Mouse (Mus musculus): ENCODE data around the gene Rnaseh2c. TPM values are rescaled to one million over a fixed set of nuclear protein-coding genes. Genes with fewer than 3 reads are reported as not detected.

Gene Rnaseh2c
- polyA plus RNA-seq, 1 experiment from 2014 or later: 162 TPM

GRCm38 (mm10) chr19:5567180-5567533 is 34.5 kb upstream of the Rnaseh2c start:
- Histone ChIP-seq H3K9ac (peak overlapping the region; percentile 76), H3K4me2 (peak overlapping the region; percentile 91), H3K9me3 (no peaks in the 10 kb centered on the region), H3K27ac (peak overlapping the region; percentile 85; the same call in 1 of the 2 replicates), H3K4me1 (peaks cover 20% of the 10 kb centered on the region), H3K36me3 (replicated peaks) (no peaks in the 10 kb centered on the region), H3K27me3 (peaks cover 65% of the 10 kb centered on the region), H3K4me3 (replicated peaks) (peak overlapping the region; percentile 68)
- WGBS: 3% methylated on average over 26 of the region's 26 CpGs
- ATAC-seq (ENCODE audit: low FRiP score): 0 out of 2 replicates have a peak, but pooled peaks have one; percentile 2

GRCm38 (mm10) chr19:5567534-5568469 is 33.9 kb upstream of the Rnaseh2c start, which contains the start of gene Ap5b1:
TSS of gene Ap5b1 (plus strand) at chr19:5568025.
- ATAC-seq (ENCODE audit: low FRiP score): peak; percentile 90
- peaks cover 59% of the 10 kb centered on the region for H3K27me3 ChIP-seq
- no peaks in the 10 kb centered on the region for H3K36me3 ChIP-seq (replicated peaks)
- H3K9me3 ChIP-seq: no peaks in the 10 kb centered on the region
- WGBS: under 1% methylated on average over 91 of the region's 102 CpGs
- H3K4me1 ChIP-seq: peaks cover 20% of the 10 kb centered on the region
- peak within 1 kb of the TSS; percentile 68 for H3K4me3 ChIP-seq (replicated peaks)
- peak within 1 kb of the TSS; percentile 76 for H3K9ac ChIP-seq
- peak within 1 kb of the TSS; percentile 85 for H3K27ac ChIP-seq
- H3K4me2 ChIP-seq: peak within 1 kb of the TSS; percentile 91

- H3K27ac ChIP-seq: 0 out of 2 replicates have a peak overlapping the region, but pooled peaks have one; percentile 85
- H3K27me3 ChIP-seq: peaks cover 51% of the 10 kb centered on the region
- ATAC-seq (ENCODE audit: low FRiP score): no peak; the same call in 1 of the 2 replicates
- peak overlapping the region; percentile 68 for H3K4me3 ChIP-seq (replicated peaks)
- H3K9me3 ChIP-seq: no peaks in the 10 kb centered on the region
- WGBS: 8% methylated on average over 27 of the region's 27 CpGs
- no peaks in the 10 kb centered on the region for H3K36me3 ChIP-seq (replicated peaks)
- peaks cover 20% of the 10 kb centered on the region for H3K4me1 ChIP-seq
- H3K9ac ChIP-seq: peak overlapping the region; percentile 76
- H3K4me2 ChIP-seq: peak overlapping the region; percentile 91
Measured at GRCm38 (mm10) chr19:5568470-5569140, 33.1 kb upstream of the Rnaseh2c start.

GRCm38 (mm10) chr19:5569521-5569920 is 32.2 kb upstream of the Rnaseh2c start:
- peaks cover 42% of the 10 kb centered on the region for H3K27me3 ChIP-seq
- no peak for ATAC-seq (ENCODE audit: low FRiP score)
- H3K36me3 ChIP-seq (replicated peaks): no peaks in the 10 kb centered on the region
- 91% methylated on average over 10 of the region's 10 CpGs for WGBS
- H3K4me1 ChIP-seq: peaks cover 20% of the 10 kb centered on the region
- H3K9ac ChIP-seq: no peak overlapping the region
- 0 out of 2 replicates have a peak overlapping the region, but pooled peaks have one; percentile 91 for H3K4me2 ChIP-seq
- H3K27ac ChIP-seq: no peak overlapping the region
- no peak overlapping the region for H3K4me3 ChIP-seq (replicated peaks)
- H3K9me3 ChIP-seq: no peaks in the 10 kb centered on the region

- H3K36me3 ChIP-seq (replicated peaks): no peaks in the 10 kb centered on the region
- no peak for ATAC-seq (ENCODE audit: low FRiP score)
- no peak overlapping the region for H3K27ac ChIP-seq
- H3K4me2 ChIP-seq: no peak overlapping the region
- peaks cover 20% of the 10 kb centered on the region for H3K4me1 ChIP-seq
- 89% methylated on average over 32 of the region's 32 CpGs for WGBS
- H3K9me3 ChIP-seq: no peaks in the 10 kb centered on the region
- H3K4me3 ChIP-seq (replicated peaks): no peak overlapping the region
- H3K27me3 ChIP-seq: peaks cover 32% of the 10 kb centered on the region
- no peak overlapping the region for H3K9ac ChIP-seq
Measured at GRCm38 (mm10) chr19:5570353-5571246, 31.1 kb upstream of the Rnaseh2c start.

GRCm38 (mm10) chr19:5571831-5572230 is 29.8 kb upstream of the Rnaseh2c start:
- Histone ChIP-seq H3K27me3 (peaks cover 20% of the 10 kb centered on the region), H3K4me3 (replicated peaks) (no peak overlapping the region), H3K4me1 (peaks cover 18% of the 10 kb centered on the region), H3K9me3 (no peaks in the 10 kb centered on the region), H3K9ac (no peak overlapping the region), H3K36me3 (replicated peaks) (no peaks in the 10 kb centered on the region), H3K4me2 (no peak overlapping the region), H3K27ac (no peak overlapping the region)
- whole genome bisulfite sequencing: 80% methylated on average over 5 of the region's 5 CpGs
- no peak for ATAC-seq (ENCODE audit: low FRiP score)

GRCm38 (mm10) chr19:5572331-5573125 is 29.1 kb upstream of the Rnaseh2c start:
- H3K27me3 ChIP-seq: peaks cover 16% of the 10 kb centered on the region; the same call in 1 of the 2 replicates
- peaks cover 12% of the 10 kb centered on the region for H3K4me1 ChIP-seq
- no peaks in the 10 kb centered on the region for H3K36me3 ChIP-seq (replicated peaks)
- H3K9me3 ChIP-seq: no peaks in the 10 kb centered on the region
- H3K27ac ChIP-seq: no peak overlapping the region
- 87% methylated on average over 19 of the region's 19 CpGs for WGBS
- no peak for ATAC-seq (ENCODE audit: low FRiP score)
- H3K4me2 ChIP-seq: no peak overlapping the region
- no peak overlapping the region for H3K4me3 ChIP-seq (replicated peaks)
- H3K9ac ChIP-seq: no peak overlapping the region

GRCm38 (mm10) chr19:5575336-5575735 is 26.3 kb upstream of the Rnaseh2c start:
- Histone ChIP-seq H3K4me1 (no peaks in the 10 kb centered on the region), H3K27ac (no peak overlapping the region), H3K4me2 (no peak overlapping the region), H3K4me3 (replicated peaks) (no peak overlapping the region), H3K9me3 (no peaks in the 10 kb centered on the region), H3K27me3 (peaks cover 4% of the 10 kb centered on the region), H3K36me3 (replicated peaks) (no peaks in the 10 kb centered on the region), H3K9ac (no peak overlapping the region)
- WGBS: 100% methylated on average over 1 of the region's 1 CpGs
- ATAC-seq (ENCODE audit: low FRiP score): no peak

GRCm38 (mm10) chr19:5579971-5580370 is 21.7 kb upstream of the Rnaseh2c start:
- WGBS: 67% methylated on average over 4 of the region's 4 CpGs
- ATAC-seq (ENCODE audit: low FRiP score): no peak
- H3K9me3 ChIP-seq: no peaks in the 10 kb centered on the region
- no peak overlapping the region for H3K4me3 ChIP-seq (replicated peaks)
- H3K4me1 ChIP-seq: no peaks in the 10 kb centered on the region
- no peaks in the 10 kb centered on the region for H3K36me3 ChIP-seq (replicated peaks)
- no peak overlapping the region for H3K27ac ChIP-seq
- H3K4me2 ChIP-seq: no peak overlapping the region
- peaks cover 2% of the 10 kb centered on the region; the same call in 1 of the 2 replicates for H3K27me3 ChIP-seq
- no peak overlapping the region for H3K9ac ChIP-seq

GRCm38 (mm10) chr19:5580776-5581175 is 20.9 kb upstream of the Rnaseh2c start:
- Histone ChIP-seq H3K36me3 (replicated peaks) (no peaks in the 10 kb centered on the region), H3K9ac (no peak overlapping the region), H3K27me3 (peaks cover 7% of the 10 kb centered on the region; the same call in 1 of the 2 replicates), H3K4me1 (no peaks in the 10 kb centered on the region), H3K4me2 (no peak overlapping the region), H3K4me3 (replicated peaks) (no peak overlapping the region), H3K9me3 (no peaks in the 10 kb centered on the region), H3K27ac (no peak overlapping the region)
- 88% methylated on average over 6 of the region's 6 CpGs for WGBS
- ATAC-seq (ENCODE audit: low FRiP score): no peak

- H3K9ac ChIP-seq: no peak overlapping the region
- no peak overlapping the region for H3K27ac ChIP-seq
- peaks cover 7% of the 10 kb centered on the region; the same call in 1 of the 2 replicates for H3K27me3 ChIP-seq
- ATAC-seq (ENCODE audit: low FRiP score): no peak
- no peak overlapping the region for H3K4me3 ChIP-seq (replicated peaks)
- H3K4me1 ChIP-seq: no peaks in the 10 kb centered on the region
- WGBS: 79% methylated on average over 2 of the region's 2 CpGs
- no peaks in the 10 kb centered on the region for H3K9me3 ChIP-seq
- H3K36me3 ChIP-seq (replicated peaks): no peaks in the 10 kb centered on the region
- H3K4me2 ChIP-seq: no peak overlapping the region
Measured at GRCm38 (mm10) chr19:5581995-5582394, 19.7 kb upstream of the Rnaseh2c start.

Data from forebrain, embryonic 12.5 days (tissue).